Mouse (Mus musculus) right cerebral cortex, adult 2 months (tissue): Measurements from ENCODE around the gene Cdhr1.
"Not testable (repeated sequence)": the region's sequence is repeated elsewhere in the genome, so short reads cannot be mapped to it uniquely, and the experiment has no call there.

Experiments
- DNase-seq, 2 experiments: peaks; one replicate each; pipeline ENCODE4 v3.0.0; 2021 to 2022; ENCODE audit warnings: low spot score in 2 of 2

Gene Cdhr1

DNA sequence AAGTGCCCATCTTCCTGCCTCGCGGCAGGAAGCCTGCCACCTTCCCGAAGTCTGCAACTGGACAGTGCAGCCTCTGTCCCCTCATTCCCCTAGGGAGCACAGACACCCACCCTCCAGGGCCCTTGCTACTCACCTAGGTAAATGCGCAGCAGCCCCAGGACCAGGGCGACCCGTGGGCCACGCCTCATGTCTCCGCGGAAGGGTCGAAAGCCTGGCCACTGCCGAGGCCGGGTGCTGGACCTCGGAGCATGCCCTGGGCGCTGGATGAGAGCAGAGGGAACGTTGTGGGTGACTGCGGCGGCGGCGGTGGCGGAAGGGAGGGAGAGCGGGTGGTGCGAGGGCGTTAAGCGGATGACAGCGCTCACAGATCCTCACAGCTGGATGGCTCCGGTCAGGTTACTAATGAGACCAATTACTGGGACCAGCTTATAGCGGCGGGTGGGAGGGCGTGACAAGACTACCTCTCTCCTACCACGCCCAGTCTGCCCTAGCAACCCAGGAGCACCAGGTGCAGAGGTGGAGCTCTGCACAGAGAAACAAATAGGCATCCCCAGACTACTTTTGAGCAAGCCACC lies at the start of gene Cdhr1:
Gene Cdhr1 (minus strand): TSS at position 392 of the 575 bp plus-strand sequence.
- DNase-seq: peak; percentile 31 to 38

DNA sequence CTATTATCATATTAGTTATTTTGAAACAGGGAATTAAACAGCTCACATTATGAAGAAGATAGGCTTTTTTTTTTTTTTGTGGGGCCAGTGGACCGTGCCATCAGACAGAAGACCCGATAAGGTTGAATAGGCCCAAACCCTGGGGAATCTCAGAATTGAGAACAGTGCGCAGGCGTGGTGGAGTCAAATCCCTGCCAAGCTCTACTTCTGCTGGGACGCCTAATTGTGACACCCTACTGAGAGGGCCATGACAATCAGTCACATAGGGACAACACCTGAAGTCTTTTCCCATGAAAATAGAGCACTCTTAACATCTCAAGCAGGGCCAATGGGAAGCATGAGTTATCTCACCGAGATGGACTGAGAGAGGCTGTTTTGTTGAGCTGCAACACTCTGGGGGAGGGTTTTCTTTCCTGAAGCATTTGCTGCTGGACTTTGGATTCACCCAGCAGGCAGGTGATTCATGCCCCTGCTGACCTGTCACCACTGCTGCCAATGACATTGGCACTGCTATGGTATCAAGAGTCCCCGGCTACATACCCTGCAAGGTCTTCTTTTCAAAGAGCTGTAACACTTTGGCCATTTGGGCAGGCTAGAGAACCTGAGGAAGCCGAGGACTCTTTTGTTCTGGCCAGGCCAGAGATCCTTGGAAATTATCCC lies 41.0 kb upstream of the Cdhr1 start:
- no peak for DNase-seq

DNA sequence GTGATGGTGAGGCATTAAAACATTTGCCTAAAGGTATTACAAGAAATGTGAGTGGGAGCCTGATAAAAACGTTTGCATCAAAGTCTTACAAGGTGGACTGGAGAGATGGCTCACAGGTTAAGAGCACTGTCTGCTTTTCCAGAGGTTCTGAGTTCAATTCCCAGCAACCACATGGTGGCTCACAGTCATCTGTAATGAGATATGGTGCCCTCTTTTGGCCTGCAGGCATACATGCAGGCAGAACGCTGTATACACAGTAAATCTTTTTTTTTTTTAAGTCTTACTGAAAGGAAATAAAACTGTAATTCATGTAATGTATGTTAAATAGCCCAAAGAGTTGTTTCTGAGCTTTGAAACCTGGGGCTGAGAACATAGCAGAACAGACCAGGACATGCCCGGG lies 39.4 kb upstream of the Cdhr1 start:
- DNase-seq: not testable (repeated sequence)

DNA sequence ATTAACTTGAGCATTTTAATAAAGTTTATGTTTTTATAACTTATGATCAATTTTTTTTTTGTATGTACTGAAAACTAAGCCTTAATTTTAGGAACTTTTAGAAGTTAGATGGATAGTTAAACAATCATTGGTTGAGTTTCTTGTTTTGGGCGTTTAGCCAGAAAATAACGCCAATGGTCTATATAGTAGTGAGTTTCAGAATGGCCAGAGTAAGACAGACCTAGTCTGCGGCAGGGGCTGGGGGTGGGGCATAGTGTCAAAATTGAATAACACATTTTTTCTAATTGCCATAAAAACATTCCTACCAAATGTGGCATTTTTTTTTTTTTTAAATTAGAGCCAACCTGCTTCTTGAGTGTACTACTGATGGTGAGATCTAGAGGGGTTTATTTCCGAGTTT lies 38.0 kb upstream of the Cdhr1 start:
- no peak for DNase-seq

DNA sequence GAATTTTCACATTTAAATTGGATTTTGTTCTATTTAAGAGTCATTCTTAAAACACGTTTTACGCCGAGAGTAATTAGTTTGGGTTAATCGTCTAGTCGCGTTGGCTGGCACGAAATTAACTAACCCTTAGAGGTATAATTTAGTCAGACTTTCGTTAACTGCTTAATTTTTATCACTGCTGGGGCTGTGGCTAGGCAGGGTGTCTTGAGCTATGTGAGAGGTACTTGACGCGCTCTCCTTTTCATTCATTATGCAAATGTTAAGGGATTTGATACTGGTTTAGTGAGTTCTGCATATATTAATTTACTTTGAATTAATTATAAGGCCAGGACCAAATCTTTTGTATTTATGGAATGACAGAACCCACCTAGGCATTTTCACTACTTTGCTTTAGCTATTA lies 37.5 kb upstream of the Cdhr1 start:
- DNase-seq: no peak

- DNase-seq: peak; percentile 99
Measured at GRCm38 (mm10) chr14:37135127-37135593, 37.0 kb upstream of the Cdhr1 start, which contains the start of gene Ghitm. Ghitm (minus strand) TSS chr14:37135272.

DNA sequence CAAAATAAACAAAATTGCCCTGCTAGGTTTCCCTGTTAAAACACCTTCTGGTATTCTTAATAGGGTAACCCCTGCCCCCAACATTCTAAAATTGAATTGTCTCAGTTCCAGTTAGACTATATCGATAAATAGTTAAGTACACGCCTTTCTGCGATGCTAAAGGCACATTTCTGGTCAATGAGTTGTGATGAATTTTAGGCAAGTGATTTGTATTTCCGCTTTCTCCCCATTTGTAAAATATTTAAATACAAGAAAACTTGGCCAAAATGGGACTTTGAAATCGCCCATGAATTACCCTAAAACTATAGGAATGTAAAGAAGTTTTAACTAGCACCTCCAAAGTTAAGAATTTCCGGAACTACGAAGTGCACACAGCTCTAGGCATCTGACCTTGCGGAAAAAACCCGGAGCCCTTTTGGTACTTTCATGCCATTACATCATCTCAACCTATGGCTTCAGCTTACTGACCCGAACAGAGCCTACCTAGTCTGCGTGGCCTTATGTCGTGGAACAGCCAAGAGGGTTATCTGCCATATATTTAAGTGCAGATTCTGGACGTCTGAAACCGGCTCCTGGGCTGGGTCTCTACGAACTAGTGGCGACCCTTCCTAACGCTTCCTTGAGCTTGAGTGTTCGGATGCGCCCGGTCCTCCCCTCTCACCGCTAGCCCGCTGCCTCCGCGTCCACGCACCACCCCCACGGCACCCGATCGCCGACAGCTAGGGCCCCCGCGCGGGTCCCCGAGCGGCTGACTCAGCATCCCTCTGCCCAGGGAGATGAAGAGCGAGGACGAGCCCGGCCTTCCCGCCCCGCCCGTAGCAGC lies 36.4 kb upstream of the Cdhr1 start:
- DNase-seq: no peak

GRCm38 (mm10) chr14:37127652-37128051 lies 29.5 kb upstream of the Cdhr1 start:
- peak; percentile 53 to 54 for DNase-seq

DNA sequence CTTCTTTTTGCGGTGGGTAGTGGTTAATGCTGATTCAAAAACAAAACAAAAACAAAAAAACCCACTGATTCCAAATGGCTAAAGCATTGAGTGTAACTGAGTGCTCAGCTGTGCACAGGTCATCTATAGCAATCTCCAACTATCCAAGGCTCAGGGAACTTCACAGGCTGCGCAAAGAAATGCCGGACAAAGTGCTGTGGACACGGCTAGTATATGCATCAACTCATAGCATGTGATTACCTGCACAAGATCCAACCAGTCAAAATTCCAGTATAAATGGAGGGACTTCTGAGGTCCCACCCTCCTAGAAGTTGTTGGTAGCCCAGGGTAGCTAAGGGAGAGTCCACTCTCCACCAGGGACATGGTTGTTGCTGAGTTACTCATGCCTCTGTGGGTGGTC lies 21.1 kb upstream of the Cdhr1 start:
- no peak for DNase-seq

DNA sequence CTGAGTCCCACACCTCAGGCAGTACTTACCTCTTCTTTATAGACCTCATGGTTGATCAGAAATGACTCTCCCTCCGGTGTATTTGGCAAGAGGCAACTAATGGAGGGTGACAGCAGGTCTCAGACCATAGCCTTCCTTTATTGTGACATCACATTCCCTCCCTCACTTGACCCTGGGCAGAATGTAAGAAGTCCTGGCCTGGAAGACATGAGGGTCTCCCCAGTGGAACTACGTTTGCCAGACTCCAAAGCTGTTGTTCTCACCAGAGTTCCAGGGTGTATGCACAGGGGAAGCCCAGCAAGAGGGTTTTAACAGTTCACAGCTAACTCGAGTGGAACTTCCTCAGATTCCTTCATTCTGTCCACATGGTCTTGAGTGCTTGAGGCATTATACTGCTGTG lies 15.8 kb upstream of the Cdhr1 start, which contains the start of gene 2610528A11Rik:
Gene 2610528A11Rik (minus strand): TSS at position 101 of the 400 bp plus-strand sequence.
- DNase-seq: no peak

GRCm38 (mm10) chr14:37112931-37113330 lies 14.8 kb upstream of the Cdhr1 start:
- no peak for DNase-seq

GRCm38 (mm10) chr14:37111371-37111770 lies 13.2 kb upstream of the Cdhr1 start:
- DNase-seq: no peak

- DNase-seq: no peak
Measured at GRCm38 (mm10) chr14:37110456-37110855, 12.3 kb upstream of the Cdhr1 start.

DNA sequence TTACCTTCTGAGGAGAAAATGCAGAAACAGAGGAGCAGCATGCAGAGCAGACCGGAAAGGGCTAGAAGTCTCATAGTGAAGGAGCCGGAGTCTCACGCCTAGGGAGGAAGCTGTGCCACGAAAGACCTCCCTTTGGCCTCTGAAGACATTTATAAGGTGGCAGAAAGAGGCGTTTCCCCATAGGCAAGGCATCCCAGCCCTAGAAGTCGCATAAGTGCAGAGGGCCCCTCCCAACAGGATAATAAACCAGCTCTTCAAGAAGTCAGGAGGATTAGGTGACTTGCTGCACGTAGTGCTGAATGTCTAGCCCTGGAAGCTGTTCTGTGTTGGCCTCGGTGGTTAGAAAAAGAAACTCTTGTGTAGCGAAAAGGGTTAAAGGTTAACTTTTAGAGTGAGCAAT lies 11.8 kb upstream of the Cdhr1 start:
- DNase-seq: no peak

GRCm38 (mm10) chr14:37109460-37109859 lies 11.3 kb upstream of the Cdhr1 start:
- DNase-seq: no peak

DNA sequence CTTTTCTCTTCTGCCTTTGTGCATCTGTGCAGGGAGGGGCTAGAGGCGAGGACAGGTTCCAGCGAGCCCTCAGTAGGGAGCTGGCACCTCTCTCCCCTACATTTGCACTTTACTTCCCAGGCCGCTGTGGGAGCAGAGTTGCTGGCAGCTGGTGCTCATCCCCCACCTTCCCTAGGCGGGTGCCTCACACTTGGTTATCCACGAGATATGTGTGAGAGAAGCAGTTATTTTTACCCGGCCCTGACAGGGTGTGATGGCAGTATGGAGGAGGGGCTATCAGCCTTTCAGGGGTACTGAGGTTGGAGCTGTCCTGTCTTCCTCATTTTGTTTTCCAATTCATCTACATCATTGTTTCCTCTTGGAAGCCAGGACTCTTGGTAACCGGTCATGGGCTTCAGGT lies 7.7 kb upstream of the Cdhr1 start:
- peak; percentile 25 to 29 for DNase-seq

DNA sequence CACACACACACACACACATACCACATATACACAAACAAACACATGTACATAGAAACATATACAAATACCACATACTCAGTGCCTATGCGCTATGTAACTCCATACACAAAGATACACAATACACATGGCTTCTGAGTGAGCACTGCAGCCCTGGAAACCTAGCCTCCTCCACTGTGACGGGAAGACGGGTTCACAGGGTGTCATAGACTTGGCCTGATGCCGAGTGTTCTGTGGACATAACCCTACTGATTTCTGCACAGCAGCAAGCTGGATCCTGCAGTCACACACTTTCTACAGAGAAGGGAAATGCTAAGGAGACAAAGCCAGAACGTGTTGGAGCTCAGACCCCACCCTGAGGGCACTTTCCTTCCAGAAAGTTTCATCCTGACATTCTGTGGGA lies 6.6 kb upstream of the Cdhr1 start:
- DNase-seq: no peak

DNA sequence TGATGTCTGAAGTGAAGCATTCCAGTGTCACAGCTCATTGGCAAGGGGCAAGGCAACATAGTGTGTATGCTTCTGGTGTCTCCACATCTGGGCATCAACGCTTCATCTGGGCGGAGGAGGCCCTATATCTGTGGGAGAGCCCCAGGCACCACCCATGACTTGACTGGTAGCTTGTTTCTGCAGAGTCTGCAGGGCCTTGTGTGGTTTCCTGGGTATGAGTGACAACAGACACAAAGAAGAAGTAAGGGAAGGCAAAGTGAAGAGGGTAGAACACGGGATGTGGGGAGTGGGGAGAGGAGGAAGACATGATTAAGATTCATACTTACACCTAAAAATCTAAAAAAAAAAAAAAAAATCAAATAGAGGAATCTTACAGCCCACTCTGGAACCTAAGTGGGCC lies 4.3 kb upstream of the Cdhr1 start:
- DNase-seq: no peak

- no peak for DNase-seq
Measured at GRCm38 (mm10) chr14:37101531-37101930, 3.4 kb upstream of the Cdhr1 start.

DNA sequence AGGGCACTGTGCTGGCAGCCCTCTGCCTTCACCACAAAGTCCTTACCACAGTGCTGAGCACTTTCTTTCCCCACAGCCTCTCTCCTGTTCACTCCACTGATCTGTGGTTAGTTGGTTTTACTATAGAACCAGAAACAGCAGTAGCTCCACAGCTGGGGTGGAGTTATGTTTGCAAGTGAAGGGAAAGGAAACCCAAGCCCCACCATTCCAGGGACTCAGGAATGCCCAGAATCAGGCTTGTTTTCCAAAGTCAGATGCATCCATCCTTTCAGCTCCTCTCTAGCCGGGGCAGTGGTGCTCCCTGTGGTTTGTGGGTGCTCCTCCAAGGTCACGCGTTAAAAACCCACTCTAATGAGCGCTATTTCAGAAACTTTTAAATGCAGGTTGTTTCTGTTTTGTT lies 2.6 kb downstream of the Cdhr1 start:
- no peak for DNase-seq

DNA sequence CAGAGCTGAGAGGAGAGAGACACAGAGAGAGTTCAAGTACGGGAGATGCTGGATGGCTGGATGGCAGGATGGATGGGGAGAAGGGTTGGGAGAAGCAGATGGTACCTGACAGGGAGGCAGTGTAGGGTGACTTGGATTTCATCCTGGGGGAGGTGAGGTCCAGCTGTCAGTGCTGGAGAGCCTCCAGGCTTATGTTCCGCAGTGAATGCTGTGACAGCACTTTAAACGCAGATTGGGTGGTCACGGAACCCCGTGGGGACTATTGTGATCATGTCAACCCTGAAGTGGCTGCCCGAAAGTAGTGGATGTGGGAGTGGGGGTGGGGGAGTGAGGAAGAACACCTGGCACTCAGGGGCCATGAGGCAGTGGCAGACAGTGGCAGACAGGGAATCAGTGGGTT lies 3.7 kb downstream of the Cdhr1 start:
- DNase-seq: no peak

GRCm38 (mm10) chr14:37083755-37084154 lies 14.4 kb downstream of the Cdhr1 start:
- DNase-seq: no peak

- DNase-seq: no peak
Measured at GRCm38 (mm10) chr14:37080724-37081123, 17.4 kb downstream of the Cdhr1 start.
